Mouse (Mus musculus): ENCODE data around the gene Sel1l.

The Sel1l gene

DNA sequence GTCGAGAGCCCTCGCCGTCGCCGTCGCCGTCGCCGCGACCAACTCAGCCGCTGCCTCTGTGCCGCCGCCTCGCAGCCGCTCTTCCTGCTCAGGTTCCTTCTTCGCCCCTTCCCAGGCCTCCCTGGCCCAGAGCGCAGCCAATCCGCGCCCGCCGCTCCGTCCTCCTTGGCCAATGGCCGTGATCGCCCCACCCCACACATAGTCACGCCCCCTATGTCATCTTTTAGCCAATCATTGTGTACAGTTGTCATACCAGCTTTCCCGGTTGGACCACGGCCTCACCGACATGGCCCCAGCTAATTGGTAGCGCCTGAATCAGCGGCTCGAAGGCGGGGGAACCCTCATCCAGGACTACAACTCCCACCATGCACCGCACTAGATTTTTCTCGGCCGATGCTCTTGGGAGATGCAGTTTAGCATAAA lies at the start of gene Sel1l:
Gene Sel1l (minus strand): TSS at position 113 of the 423 bp plus-strand sequence.
- DNase-seq = peak; percentile 98 to 99

DNA sequence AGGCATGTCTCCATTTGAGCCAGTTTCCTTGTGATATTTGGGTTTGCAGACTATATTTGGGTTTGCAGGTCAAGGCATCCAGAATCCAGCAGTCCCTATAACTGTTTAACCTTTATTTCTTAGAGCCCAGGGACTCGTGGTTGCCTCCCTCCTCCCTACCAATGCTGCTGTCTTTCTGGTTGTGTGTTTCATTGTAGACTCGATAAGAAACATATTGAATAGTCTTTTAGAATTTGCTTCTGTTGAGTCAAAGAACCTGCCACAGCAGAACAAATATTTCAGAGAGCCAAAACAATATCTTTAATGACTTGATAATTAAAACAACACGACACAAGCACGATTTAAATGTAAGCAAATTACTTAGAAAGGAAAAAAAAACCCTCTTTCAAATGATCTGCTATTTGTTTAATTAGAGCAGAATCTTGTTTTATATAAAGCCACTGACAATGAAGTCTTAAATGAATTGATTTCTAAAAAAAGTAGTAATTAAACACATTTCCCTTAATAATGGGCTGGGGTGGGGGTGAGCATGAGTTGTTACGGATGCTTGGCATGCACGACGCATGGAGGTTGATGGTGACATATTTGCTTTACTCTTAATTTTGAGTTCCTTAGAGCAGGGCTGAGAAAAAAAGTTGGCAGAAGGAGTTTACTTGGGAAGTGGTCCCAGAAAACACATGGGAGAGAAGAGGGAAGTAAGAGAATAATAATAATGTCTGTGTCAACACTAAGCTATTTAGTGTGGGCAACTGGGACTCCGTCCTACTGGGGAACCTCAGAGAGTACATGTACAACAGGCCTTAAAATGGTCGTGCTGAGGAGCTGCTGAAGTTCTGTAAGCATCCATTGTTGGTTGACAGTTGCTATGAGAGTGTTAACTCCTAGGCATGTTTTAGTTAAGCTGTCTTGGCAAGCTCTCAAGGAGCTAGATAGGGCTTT lies 43.9 kb upstream of the Sel1l start:
- no peak for DNase-seq

DNA sequence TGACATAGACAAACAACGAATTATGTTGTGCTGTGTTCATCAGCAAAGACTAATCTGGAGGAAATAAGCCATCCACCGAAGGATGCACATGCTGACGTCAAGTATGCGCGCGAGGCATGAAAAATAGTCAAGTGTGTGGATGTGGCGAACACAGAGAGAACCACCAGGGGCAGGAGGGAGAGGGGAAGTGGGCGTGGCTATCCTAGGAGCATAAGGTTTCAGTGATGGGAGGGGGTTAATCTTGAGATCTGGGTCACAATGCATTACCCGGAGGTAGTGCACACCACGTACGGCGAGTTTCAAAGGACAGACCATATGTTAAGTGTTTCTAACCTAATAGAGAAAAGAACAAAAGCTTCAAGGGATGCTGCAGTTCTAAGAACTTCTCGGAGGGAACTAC lies 31.5 kb upstream of the Sel1l start:
- no peak for DNase-seq

GRCm38 (mm10) chr12:91878912-91879250 lies 29.9 kb upstream of the Sel1l start:
- no peak for DNase-seq

DNA sequence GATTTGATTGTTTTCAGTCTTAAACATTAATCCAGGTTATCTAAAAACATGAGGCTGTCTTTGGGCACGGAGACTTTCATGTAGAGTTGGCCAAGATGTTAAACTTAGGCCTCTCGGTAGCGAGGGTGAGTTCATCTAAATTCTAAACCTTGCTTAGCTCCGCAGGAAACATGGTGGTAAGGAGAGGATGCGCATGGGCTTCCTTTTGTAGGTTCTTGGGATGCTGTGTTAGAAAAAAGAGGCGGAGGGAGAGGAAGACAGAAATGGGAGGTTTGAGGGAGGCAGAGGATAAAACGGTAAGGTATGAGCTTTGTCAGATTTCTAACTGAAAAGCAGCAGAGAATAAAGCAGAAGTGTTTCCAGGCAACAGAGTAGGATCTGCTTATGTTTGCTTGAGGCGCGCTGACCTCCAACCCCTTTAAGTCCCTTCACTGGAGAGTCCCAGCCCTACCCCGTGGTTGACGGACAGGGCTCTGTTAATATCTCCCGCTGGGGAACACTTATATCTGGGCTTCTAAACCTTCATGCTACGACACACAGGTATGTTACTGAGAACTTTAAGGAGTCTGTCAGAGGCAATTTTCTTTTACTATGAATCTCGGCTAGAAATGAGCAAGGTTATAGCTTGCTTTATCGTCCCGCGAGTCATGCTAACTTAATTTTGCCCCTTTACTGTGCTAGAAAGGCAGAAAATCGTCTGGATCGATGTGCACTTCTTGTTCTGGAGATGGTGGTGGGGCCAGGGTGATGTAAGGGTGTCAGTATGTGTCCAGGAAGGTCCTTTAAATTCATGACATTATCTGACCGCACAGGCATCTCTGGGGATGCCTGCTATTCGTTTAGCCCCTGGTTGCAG lies 29.3 kb upstream of the Sel1l start:
- DNase-seq = no peak

- DNase-seq = peak in 1 of 2 experiments; percentile 57
Observed at GRCm38 (mm10) chr12:91877646-91878045, 28.7 kb upstream of the Sel1l start.

GRCm38 (mm10) chr12:91870671-91871070 lies 21.7 kb upstream of the Sel1l start:
- DNase-seq = no peak

GRCm38 (mm10) chr12:91869352-91869751 lies 20.4 kb upstream of the Sel1l start:
- no peak for DNase-seq

GRCm38 (mm10) chr12:91854330-91854729 lies 5.4 kb upstream of the Sel1l start:
- DNase-seq = no peak

- DNase-seq = no peak
Observed at GRCm38 (mm10) chr12:91848394-91849044, 438 bp downstream of the Sel1l start.

GRCm38 (mm10) chr12:91846038-91846437 lies 2.9 kb downstream of the Sel1l start:
- DNase-seq = no peak

DNA sequence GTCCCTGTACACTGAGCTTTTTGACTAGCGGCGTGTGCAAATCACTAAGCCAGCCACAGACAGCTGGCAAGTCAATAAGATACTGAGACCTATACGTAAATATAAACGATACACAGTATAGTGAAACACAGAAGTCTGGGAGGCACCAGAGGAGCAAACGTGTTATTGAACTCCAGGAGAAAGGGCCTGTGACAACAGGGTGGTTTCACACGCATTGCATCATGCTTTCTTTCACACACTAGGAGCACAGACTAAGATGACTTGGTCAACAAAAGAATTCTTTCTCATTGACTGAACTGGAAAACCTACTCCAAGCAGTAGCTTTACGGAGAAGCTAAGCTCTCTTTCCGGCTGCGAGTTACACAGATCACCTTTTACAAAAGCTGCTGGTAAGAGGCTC lies 3.6 kb downstream of the Sel1l start:
- no peak for DNase-seq

DNA sequence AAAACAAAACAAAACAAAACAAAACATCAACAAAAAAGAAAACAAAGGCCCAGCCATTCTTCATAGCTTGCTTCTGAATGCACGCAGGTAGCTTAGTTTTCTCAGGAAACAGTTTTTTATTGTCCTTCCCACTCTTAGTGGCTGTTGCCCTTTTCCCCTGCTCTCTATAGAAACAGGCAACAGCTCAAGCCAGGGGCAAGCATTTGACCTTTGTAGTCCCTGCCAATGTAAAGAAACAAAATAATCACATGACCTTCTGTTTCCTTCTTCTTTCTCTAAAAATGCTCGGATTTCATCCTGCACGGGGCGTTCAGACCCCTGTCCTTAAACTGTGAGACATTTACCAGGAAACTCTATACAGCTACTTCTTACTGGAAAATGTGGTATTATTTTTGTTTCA lies 4.4 kb downstream of the Sel1l start:
- DNase-seq = no peak

DNA sequence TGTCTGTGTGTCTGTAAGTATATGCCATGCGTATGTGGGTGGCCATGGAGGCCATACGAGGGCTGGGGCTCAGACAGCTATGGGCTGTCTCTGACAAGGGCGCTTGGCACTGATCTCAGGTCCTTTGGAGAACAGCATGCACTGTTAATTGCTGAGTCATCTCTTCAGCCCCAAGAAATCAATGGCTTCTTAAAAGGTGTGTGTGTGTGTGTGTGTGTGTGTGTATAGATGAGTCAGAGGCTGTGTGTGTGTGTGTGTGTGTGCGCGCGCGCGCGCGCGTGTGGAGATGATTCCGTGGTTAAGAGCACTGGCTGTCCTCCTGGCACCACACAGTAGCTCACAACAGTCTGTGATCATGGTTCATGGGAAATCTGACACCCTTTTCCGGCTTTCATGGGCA lies 5.1 kb downstream of the Sel1l start:
- DNase-seq = no peak

DNA sequence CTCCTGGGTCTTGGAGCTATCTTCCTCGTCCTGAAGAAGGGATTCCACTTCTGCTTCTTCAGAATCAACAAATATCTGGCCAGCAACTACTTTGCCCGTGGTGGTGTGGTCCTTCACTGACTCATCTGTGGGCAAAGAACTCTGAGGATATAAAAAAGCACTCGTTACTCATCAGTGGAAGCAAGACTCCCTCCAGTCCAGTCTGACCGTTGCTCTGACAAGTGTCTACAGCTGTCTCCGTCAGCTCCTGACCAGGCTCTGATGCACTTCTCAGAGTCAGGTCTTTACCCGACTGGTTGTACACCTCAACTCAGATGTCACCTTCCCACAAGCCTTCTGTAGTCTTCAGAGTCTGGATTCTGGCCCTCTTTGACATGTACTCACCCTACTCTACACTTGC lies 7.2 kb downstream of the Sel1l start:
- no peak for DNase-seq

DNA sequence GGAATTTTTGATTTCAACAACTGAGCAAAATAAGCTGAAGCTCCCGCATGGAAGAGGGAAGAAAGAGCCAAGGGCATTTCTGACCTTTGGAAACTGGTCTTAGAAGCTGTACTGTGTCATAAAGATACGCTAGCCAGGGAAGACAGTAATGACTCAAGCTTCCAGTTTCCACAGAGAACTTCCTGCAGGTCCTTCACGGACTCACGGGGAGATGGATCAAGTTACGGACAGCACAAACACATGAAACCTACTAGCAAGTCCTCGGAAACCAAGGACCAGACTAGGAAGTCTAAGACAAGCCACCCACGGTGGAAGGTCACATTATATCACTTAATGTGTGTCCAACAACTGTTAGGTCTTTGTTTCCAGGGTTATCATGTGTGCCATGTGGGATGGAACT lies 10.7 kb downstream of the Sel1l start:
- DNase-seq = no peak

- peak; percentile 49 to 68 for DNase-seq
Observed at GRCm38 (mm10) chr12:91837401-91838065, 11.4 kb downstream of the Sel1l start.

DNA sequence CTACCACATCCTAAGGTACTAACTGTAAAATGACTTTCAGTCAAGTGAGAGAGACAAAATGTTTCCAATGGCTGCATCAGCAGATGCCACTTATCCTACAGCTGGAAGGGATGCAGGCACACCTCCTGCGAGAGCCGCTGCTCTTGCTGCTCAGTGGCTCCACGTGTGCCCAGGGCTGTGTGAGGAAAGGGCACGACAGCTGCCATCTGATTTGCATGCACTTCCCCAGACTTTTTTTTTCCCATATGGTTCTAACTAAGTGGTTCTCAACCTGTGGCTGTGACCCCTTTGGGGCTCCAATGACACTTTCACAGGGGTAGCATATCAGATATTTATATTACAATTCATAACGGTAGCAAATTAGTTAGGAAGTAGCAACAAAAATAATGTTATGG lies 15.0 kb downstream of the Sel1l start:
- DNase-seq = no peak

- no peak for DNase-seq
Observed at GRCm38 (mm10) chr12:91833237-91833938, 15.6 kb downstream of the Sel1l start.

DNA sequence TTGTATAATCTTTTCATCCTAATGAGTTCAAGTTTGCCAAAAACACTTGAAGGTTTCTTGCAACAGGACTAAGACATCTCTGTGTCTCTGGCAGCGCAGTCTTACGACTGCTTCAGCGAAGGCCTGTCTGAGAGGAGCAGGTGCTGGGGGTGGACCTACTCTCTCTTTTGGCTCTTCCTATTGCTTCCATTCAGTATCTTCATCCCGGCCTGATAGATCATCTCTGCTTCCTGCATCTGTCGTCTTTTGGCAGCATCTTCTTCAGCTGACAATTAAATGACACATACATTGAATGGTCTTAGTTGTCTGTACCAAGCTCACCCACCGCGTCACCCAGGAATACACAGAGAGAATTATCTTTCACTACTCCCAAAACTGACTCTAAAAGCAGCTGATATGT lies 17.5 kb downstream of the Sel1l start:
- DNase-seq = no peak

GRCm38 (mm10) chr12:91820461-91820860 lies 28.5 kb downstream of the Sel1l start:
- no peak for DNase-seq

- DNase-seq = no peak
Observed at GRCm38 (mm10) chr12:91818726-91819125, 30.2 kb downstream of the Sel1l start.
